Mouse (Mus musculus): Measurements from ENCODE around the gene Tspan14. TPM values are rescaled to one million over a fixed set of nuclear protein-coding genes. Genes with fewer than 3 reads are reported as not detected.

The Tspan14 gene
- polyA plus RNA-seq, 1 experiment = 86.4 TPM

- H3K4me1 ChIP-seq (replicated peaks; ENCODE audit: control insufficient read depth, insufficient read depth, low read length) = peaks cover 68% of the 10 kb centered on the region
- no peaks in the 10 kb centered on the region for H3K27me3 ChIP-seq (ENCODE audit: control insufficient read depth, insufficient read depth, low read length)
- no peak overlapping the region for H3K4me3 ChIP-seq (ENCODE audit: control insufficient read depth, insufficient read depth, low read length)
- H3K27ac ChIP-seq (ENCODE audit: control insufficient read depth, insufficient read depth, low read length) = peak overlapping the region; percentile 55
- WGBS = 13% methylated on average over 3 of the region's 3 CpGs
- TF ChIP-seq POLR2A (IDR thresholded peaks at IDR 0.05; ENCODE audit: control insufficient read depth, extremely low read depth, insufficient read depth, low read length, poor library complexity) = no peak
- TF ChIP-seq CTCF (IDR thresholded peaks at IDR 0.05; ENCODE audit: borderline replicate concordance, control insufficient read depth, extremely low read depth, insufficient read depth, low read length, poor library complexity) = no peak
- no peak for DNase-seq
- no peaks in the 10 kb centered on the region for H3K36me3 ChIP-seq (ENCODE audit: control insufficient read depth, insufficient read depth, low read length)
Observed at GRCm38 (mm10) chr14:40959586-40959985, 7.0 kb downstream of the Tspan14 start.

- 53% methylated on average over 2 of the region's 2 CpGs for WGBS
- TF ChIP-seq CTCF (IDR thresholded peaks at IDR 0.05; ENCODE audit: borderline replicate concordance, control insufficient read depth, extremely low read depth, insufficient read depth, low read length, poor library complexity) = no peak
- peak overlapping the region; percentile 76 for H3K27ac ChIP-seq (ENCODE audit: control insufficient read depth, insufficient read depth, low read length)
- H3K4me3 ChIP-seq (ENCODE audit: control insufficient read depth, insufficient read depth, low read length) = no peak overlapping the region
- no peaks in the 10 kb centered on the region for H3K36me3 ChIP-seq (ENCODE audit: control insufficient read depth, insufficient read depth, low read length)
- peak; percentile 37 for DNase-seq
- no peaks in the 10 kb centered on the region for H3K27me3 ChIP-seq (ENCODE audit: control insufficient read depth, insufficient read depth, low read length)
- H3K4me1 ChIP-seq (replicated peaks; ENCODE audit: control insufficient read depth, insufficient read depth, low read length) = peaks cover 71% of the 10 kb centered on the region
Observed at GRCm38 (mm10) chr14:40958986-40959381, 7.6 kb downstream of the Tspan14 start.

- H3K27ac ChIP-seq (ENCODE audit: control insufficient read depth, insufficient read depth, low read length) = peak overlapping the region; percentile 76
- no peak for TF ChIP-seq CTCF (IDR thresholded peaks at IDR 0.05; ENCODE audit: borderline replicate concordance, control insufficient read depth, extremely low read depth, insufficient read depth, low read length, poor library complexity)
- TF ChIP-seq POLR2A (IDR thresholded peaks at IDR 0.05; ENCODE audit: control insufficient read depth, extremely low read depth, insufficient read depth, low read length, poor library complexity) = no peak
- DNase-seq = no peak
- H3K4me3 ChIP-seq (ENCODE audit: control insufficient read depth, insufficient read depth, low read length) = no peak overlapping the region
- no peaks in the 10 kb centered on the region for H3K27me3 ChIP-seq (ENCODE audit: control insufficient read depth, insufficient read depth, low read length)
- no peaks in the 10 kb centered on the region for H3K36me3 ChIP-seq (ENCODE audit: control insufficient read depth, insufficient read depth, low read length)
- 64% methylated on average over 4 of the region's 4 CpGs for WGBS
- peaks cover 71% of the 10 kb centered on the region for H3K4me1 ChIP-seq (replicated peaks; ENCODE audit: control insufficient read depth, insufficient read depth, low read length)
Observed at GRCm38 (mm10) chr14:40958083-40958985, 8.3 kb downstream of the Tspan14 start.

- no peak overlapping the region for H3K4me3 ChIP-seq (ENCODE audit: control insufficient read depth, insufficient read depth, low read length)
- peaks cover 71% of the 10 kb centered on the region for H3K4me1 ChIP-seq (replicated peaks; ENCODE audit: control insufficient read depth, insufficient read depth, low read length)
- no peak overlapping the region for H3K27ac ChIP-seq (ENCODE audit: control insufficient read depth, insufficient read depth, low read length)
Observed at GRCm38 (mm10) chr14:40957607-40958006, 9.0 kb downstream of the Tspan14 start.

GRCm38 (mm10) chr14:40956252-40957146, 10.1 kb downstream of the Tspan14 start:
- DNase-seq = peak; percentile 48
- no peaks in the 10 kb centered on the region for H3K36me3 ChIP-seq (ENCODE audit: control insufficient read depth, insufficient read depth, low read length)
- WGBS = 31% methylated on average over 13 of the region's 13 CpGs
- no peak overlapping the region for H3K4me3 ChIP-seq (ENCODE audit: control insufficient read depth, insufficient read depth, low read length)
- H3K4me1 ChIP-seq (replicated peaks; ENCODE audit: control insufficient read depth, insufficient read depth, low read length) = peaks cover 74% of the 10 kb centered on the region
- TF ChIP-seq CTCF (IDR thresholded peaks at IDR 0.05; ENCODE audit: borderline replicate concordance, control insufficient read depth, extremely low read depth, insufficient read depth, low read length, poor library complexity) (no peak), POLR2A (IDR thresholded peaks at IDR 0.05; ENCODE audit: control insufficient read depth, extremely low read depth, insufficient read depth, low read length, poor library complexity) (no peak)
- H3K27me3 ChIP-seq (ENCODE audit: control insufficient read depth, insufficient read depth, low read length) = no peaks in the 10 kb centered on the region
- H3K27ac ChIP-seq (ENCODE audit: control insufficient read depth, insufficient read depth, low read length) = peak overlapping the region; percentile 55

More at GRCm38 (mm10) chr14:40957607-40958006, 9.0 kb downstream of the Tspan14 start:
- Histone ChIP-seq H3K36me3 (ENCODE audit: control insufficient read depth, insufficient read depth, low read length) (no peaks in the 10 kb centered on the region), H3K27me3 (ENCODE audit: control insufficient read depth, insufficient read depth, low read length) (no peaks in the 10 kb centered on the region)
- DNase-seq = no peak
- TF ChIP-seq CTCF (IDR thresholded peaks at IDR 0.05; ENCODE audit: borderline replicate concordance, control insufficient read depth, extremely low read depth, insufficient read depth, low read length, poor library complexity) = no peak
- no peak for TF ChIP-seq POLR2A (IDR thresholded peaks at IDR 0.05; ENCODE audit: control insufficient read depth, extremely low read depth, insufficient read depth, low read length, poor library complexity)
- 52% methylated on average over 3 of the region's 3 CpGs for WGBS

GRCm38 (mm10) chr14:40955596-40956251, 10.9 kb downstream of the Tspan14 start:
- peak; percentile 65 for DNase-seq
- Histone ChIP-seq H3K4me1 (replicated peaks; ENCODE audit: control insufficient read depth, insufficient read depth, low read length) (peaks cover 77% of the 10 kb centered on the region), H3K36me3 (ENCODE audit: control insufficient read depth, insufficient read depth, low read length) (no peaks in the 10 kb centered on the region), H3K4me3 (ENCODE audit: control insufficient read depth, insufficient read depth, low read length) (no peak overlapping the region), H3K27me3 (ENCODE audit: control insufficient read depth, insufficient read depth, low read length) (no peaks in the 10 kb centered on the region), H3K27ac (ENCODE audit: control insufficient read depth, insufficient read depth, low read length) (peak overlapping the region; percentile 55)
- WGBS = 5% methylated on average over 10 of the region's 10 CpGs
- TF ChIP-seq POLR2A (IDR thresholded peaks at IDR 0.05; ENCODE audit: control insufficient read depth, extremely low read depth, insufficient read depth, low read length, poor library complexity) (no peak), CTCF (IDR thresholded peaks at IDR 0.05; ENCODE audit: borderline replicate concordance, control insufficient read depth, extremely low read depth, insufficient read depth, low read length, poor library complexity) (no peak)
